Mouse (Mus musculus) kidney, adult 2 months (tissue): ENCODE data around the gene Evi2a.

Experiments
- CTCF ChIP-seq: fragments of 200-500 bp; conservative IDR thresholded peaks from 2 replicates; pipeline ENCODE4 v1.5.1; 2011; ENCODE audit warnings: low read depth, mild to moderate bottlenecking, control low read depth, low read length, moderate library complexity, mixed read lengths; ENCODE audit not compliant: insufficient read depth, insufficient read length
- POLR2A ChIP-seq: fragments of 200-500 bp; IDR thresholded peaks from one replicate; pipeline ENCODE4 v1.6.1; 2011; ENCODE audit warnings: low read depth, low read length, control low read depth

- TF ChIP-seq POLR2A, result no peak
- TF ChIP-seq CTCF, result no peak
Measured at GRCm38 (mm10) chr11:79531485-79531884, 1.1 kb upstream of the Evi2a start.
